Mouse (Mus musculus) mouse trophoblast stem cell (cell line): ENCODE measurements around the gene Klf17.
"Not testable (repeated sequence)": the region's sequence is repeated elsewhere in the genome, so short reads cannot be mapped to it uniquely, and the experiment has no call there.

Experiments
- in situ Hi-C, 2 experiments: fragments of 300-500 bp; cut with MseI, MboI; formaldehyde crosslinking; loops; 2 replicates in 1 of 2; 3 replicates in 1 of 2; pipeline ENCODE4 v1.15.1; 2025

The Klf17 gene

DNA sequence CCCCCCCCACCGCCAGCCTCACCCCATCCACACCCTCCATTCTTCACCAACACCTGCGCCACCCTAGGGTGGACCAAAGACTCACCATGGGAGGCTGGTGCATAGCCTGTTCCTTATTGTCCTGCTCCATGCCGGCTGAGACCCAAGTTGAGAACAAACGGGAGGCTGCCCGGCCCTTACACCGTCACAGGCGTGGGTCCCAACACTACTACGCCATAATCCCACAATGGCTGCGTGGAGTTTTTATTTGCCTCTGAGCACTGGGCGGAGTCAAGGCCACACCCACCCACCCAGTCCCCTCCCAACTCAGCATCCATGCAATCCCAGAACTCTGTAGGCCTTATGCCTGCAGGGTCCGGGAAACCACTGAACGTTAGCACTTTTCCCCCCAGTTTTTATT, at the start of gene Klf17:
Gene Klf17 (minus strand): TSS at position 233 of the 400 bp plus-strand sequence.
- in situ Hi-C loops: no loop called here

DNA sequence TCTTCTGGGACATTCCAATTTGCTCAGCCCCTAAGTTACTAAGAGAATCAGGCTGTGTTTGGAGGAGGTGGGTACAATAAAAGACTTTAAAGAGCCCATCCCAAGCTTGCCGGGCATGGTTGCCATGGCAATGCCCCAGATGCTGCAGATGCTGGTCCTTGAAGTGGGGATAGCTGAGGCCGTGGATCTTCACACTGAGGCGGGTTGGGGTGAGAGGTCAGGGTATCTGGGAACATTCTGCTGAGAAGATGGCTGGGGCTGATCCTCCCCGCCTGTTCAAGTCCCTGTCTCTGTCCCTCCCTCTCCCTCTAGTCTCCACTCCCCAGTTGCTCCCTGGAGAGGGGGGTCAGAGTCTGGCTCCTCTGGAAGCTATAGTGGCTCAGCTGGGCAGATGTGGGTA, 48.9 kb upstream of the Klf17 start:
- in situ Hi-C loops: no loop called here

DNA sequence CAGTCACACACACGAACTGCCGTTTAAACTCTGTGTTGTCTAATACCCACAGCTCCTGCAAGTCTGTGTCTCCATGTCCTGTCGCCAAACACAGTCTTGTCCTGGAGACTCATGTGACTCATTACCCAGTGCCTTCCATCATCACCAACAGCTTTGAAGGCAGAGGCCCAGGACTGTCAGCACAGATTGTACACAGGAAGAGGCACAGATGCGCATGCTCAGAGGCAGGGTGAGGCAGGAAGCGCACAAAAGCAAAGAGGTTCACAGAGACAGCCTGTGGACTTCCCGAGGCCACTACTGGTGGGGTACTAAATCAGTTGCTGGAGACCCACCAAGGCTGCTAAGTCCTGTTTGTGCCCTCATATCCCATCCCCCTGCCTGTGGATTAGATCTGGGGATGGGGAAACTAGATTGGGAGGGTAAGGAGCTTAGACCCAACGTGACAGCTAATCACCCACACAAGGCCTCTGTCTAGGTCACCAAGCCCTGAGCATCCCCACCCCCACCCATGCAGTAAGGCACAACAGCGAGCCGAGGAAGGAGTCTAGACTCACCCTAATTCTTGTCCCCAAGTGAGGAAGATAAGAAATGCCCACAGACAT, 48.2 kb upstream of the Klf17 start:
- in situ Hi-C loops: no loop called here

- in situ Hi-C loops: no loop called here
These were observed 45.5 kb upstream of the Klf17 start for GRCm38 (mm10) chr4:117810933-117811332.

- in situ Hi-C loops: no loop called here
These were observed 41.5 kb upstream of the Klf17 start for GRCm38 (mm10) chr4:117806992-117807391.

- in situ Hi-C loops: no loop called here
These were observed 34.5 kb upstream of the Klf17 start for GRCm38 (mm10) chr4:117799904-117800303.

- in situ Hi-C loops: no loop called here
These were observed 22.9 kb upstream of the Klf17 start for GRCm38 (mm10) chr4:117788308-117788707.

DNA sequence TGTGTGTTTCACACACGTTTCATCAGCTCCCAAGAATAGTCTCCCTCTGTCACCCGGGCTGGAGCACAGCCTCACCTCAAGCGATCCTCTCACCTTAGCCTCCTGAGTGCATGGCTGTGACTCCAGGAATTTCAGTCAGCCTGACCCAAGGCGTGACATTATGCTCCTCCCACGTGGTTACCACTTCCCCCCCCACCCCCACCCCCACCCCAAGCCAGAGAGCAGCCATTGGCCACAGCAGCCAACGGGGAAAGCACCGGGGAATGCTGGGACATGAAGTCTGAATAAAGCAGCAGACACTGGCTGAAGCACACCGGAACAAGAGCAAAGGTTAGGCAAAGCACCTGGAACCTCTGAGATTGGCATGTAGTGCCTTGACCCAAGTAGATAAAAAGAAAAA, 21.5 kb upstream of the Klf17 start:
- in situ Hi-C loops: no loop called here

DNA sequence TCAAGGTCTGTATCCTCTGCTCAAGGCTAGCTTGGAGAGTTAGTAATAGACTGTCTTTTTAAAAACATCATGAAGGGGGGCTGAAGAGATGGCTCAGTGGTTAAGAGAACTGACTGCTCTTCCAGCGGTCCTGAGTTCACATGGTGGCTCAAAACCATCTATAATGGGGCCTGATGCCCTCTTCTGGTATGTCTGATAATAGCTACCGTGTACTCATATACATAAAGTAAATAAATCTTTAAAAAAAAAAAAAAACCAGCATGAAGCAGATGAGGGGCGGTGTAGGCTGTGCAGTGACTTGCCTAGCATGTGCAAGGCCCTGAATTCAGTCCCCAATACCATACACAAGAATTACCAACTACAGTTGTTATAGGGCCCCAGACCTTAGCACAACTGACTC, 17.5 kb upstream of the Klf17 start:
- in situ Hi-C loops: no loop called here

- in situ Hi-C loops: loop anchor here in 1 of 2 experiments (10.0 kb wide), 1 partner anchor 68 kb away; no protein-coding TSS in a partner anchor
These were observed 7.5 kb upstream of the Klf17 start for GRCm38 (mm10) chr4:117772960-117773359.

DNA sequence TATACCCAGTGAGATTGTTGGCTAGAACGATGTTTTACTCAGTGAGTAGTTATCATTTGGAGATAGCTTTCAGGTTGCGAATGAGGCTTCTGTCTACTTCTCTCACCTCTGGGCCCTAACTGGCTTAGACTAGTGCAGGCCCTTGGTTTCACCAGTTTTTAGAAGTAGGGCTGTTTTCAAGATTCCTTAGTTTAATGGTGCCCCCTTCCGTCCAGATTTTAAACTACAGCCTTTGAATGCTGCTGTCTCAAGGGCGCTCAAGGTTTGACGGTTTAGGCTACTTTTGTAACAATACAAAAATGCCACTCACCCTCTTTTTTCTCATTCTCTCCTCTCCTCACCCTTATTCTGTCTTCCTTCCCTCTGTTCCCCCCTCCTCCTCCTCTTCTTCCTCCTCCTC, 5.5 kb upstream of the Klf17 start:
- in situ Hi-C loops: loop anchor here in 1 of 2 experiments (10.0 kb wide), 1 partner anchor 66 kb away; no protein-coding TSS in a partner anchor

DNA sequence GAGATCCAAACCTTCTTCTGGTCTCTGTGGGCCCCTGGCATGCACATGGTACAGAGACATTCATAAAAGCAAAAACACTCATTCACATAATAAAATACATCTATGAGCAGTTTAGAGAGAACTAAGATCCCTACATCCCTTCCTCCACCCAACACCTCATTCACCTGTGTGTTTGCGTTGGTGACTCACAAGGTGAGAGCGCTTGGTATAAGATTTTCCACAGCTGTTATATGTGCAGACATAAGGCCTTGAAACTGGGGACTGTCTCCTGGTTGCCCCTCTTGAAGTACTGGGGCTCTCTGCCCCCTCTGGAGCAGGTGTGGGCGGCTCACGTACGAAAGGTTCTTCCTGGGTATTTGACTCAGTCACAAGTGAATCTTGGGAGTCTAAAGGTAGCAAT, 5.3 kb downstream of the Klf17 start:
- in situ Hi-C loops: no loop called here

DNA sequence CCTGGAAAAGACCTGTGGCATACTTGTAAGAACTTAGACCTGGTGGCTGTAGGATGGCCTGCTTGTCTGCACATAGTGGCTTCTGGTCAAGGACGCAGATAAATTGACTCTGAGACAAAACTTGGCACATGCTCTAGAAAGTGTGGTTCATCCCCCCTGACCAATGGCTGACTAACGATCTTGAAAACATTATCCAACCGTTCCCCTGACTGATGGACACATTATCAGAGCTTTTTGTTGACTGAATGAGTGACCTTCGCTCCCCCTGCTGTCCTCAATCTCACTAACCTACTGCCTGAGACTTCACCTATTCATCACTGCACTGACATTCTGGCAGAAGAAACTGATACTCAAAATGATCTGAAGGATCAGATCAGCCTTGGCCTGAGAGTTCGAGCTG, 13.0 kb downstream of the Klf17 start:
- in situ Hi-C loops: not testable (repeated sequence)

DNA sequence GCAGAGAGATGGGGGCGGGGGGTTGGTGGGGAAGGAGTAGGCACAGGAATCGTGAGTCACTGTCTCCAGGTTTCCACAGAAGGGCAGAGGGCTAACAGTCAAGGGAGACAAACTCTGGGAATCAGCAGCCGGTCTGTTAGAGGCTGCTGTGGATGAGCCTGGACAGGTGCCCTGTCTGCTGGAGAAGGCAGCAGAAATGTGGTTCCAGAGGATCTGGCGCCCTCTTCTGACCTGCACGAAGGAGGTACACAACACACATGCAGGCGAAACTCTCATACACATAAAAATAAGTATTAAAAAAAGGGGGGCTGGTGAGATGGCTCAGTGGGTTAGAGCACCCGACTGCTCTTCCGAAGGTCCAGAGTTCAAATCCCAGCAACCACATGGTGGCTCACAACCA, 27.9 kb downstream of the Klf17 start:
- in situ Hi-C loops: no loop called here

DNA sequence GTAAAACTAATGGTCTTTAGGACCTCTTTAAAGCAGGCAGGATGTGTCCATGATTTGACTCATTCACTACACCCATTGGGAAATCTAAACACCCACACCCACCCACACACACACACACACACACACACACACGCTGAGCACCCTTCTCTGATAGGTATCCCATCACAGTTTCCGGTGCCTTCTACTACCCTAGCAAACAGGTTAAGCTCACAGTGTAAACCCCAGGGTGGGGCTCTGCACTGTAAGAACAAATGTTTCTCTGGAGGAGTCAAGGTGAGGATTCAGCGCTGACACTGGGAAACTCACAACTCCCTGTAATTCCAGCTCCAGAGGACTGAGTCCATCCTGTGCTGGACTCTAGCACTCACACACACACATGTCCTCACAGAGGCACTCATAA, 33.5 kb downstream of the Klf17 start:
- in situ Hi-C loops: no loop called here

DNA sequence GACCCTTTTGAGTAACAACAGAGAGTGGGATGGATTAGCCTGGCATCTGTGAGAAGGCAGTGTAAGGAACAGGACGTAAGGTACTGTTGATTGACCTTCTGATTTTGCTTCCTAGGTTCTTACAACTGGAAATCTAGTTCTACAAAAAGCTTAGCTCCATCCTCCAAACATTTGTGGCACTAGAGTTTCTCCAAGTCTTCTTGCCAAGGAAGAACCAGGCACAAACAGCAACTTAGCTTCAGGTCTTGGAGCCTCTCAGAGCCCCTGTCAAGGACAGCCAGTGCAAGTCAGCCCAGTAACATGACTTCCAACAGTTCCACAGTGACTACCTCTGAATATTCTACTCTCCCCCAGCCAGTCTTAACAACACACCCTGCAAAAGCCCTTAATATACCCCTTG, 41.3 kb downstream of the Klf17 start, which contains the start of gene Gm12845:
Gene Gm12845 (plus strand): TSS at position 301 of the 400 bp plus-strand sequence.
- in situ Hi-C loops: no loop called here

DNA sequence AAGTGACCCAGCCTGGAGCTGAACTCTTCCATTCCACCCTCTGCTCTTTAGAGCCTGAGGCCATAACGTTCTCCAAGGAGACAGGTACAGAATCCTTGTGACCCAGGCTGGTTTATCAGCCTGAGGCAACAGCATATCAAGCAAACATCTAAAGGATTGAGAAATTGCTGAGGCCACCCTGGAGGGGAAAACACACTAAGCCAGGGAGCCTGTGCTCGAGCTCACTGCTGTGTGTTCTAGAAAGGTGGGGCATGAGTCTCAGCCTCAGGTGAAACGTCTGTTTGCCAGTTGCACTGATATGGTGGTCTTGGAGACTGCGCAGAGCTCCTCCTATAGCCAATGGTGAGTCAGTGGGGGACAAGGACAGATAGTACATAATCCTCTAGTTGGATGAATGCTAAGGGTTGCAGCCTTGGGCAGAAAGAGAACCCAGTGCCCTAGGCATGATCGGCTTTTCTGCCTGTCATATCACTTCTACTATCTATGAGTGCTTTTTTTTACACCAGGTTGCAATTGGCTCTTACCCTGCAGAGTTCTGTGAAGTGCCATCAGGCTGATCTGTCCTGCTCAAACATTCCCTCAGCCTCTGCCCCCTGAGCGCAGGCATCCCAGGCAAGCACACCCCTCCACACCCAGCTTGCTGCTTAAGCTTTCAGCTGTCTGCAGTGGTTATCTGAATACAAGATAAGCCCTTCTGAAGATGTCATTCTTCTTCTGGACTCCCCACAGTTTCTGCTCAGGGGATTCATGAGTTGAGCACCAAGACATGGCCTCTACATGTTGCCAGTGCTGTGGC, 51.9 kb downstream of the Klf17 start:
- in situ Hi-C loops: no loop called here

GRCm38 (mm10) chr4:117712314-117712713, 53.1 kb downstream of the Klf17 start:
- in situ Hi-C loops: no loop called here

- in situ Hi-C loops: loop anchor here in 1 of 2 experiments (10.0 kb wide), 1 partner anchor 66 kb away; no protein-coding TSS in a partner anchor
These were observed 56.5 kb downstream of the Klf17 start for GRCm38 (mm10) chr4:117708780-117709550.
